Mouse (Mus musculus) G1E (cell line): ENCODE results near the gene Alx3.

Experiments
- CTCF ChIP-seq: IDR thresholded peaks from 2 replicates; pipeline ENCODE4 v1.5.1; 2012; ENCODE audit warnings: low read depth, low read length, inconsistent platforms, mixed read lengths
- GATA1 ChIP-seq: IDR thresholded peaks from 2 replicates; pipeline ENCODE4 v1.6.1; 2012; ENCODE audit warnings: borderline replicate concordance, low read length, inconsistent platforms, mixed read lengths
- GATA2 ChIP-seq: IDR thresholded peaks from 2 replicates; pipeline ENCODE4 v1.6.1; 2012; ENCODE audit warnings: low read depth, low read length, inconsistent platforms, borderline replicate concordance
- POLR2AphosphoS5 ChIP-seq: IDR thresholded peaks from 2 replicates; pipeline ENCODE4 v1.6.1; 2012; ENCODE audit warnings: low read depth, low read length, inconsistent platforms; ENCODE audit not compliant: insufficient replicate concordance
- TAL1 ChIP-seq: conservative IDR thresholded peaks from 2 replicates; pipeline ENCODE4 v1.6.1; 2012; ENCODE audit warnings: low read depth, low read length, inconsistent platforms, mixed read lengths

GRCm38 (mm10) chr3:107617800-107618199, 23.0 kb downstream of the Alx3 start:
- TF ChIP-seq CTCF (no peak), GATA1 (no peak), TAL1 (no peak), POLR2AphosphoS5 (no peak), GATA2 (no peak)
